Mouse (Mus musculus) hindbrain, embryonic 13.5 days (tissue): Measurements from ENCODE around the gene Wsb2. TPM values are rescaled to one million over a fixed set of nuclear protein-coding genes. Genes with fewer than 3 reads are reported as not detected.

Experiments used
- polyA plus RNA-seq: library from polyadenylated mRNA; unstranded; fragments of >200 nt; fragmentation: Nextera tagmentation; extraction: Ambion mirVana; gene quantifications from 2 replicates; pipeline ENCODE4 v1.2.1, GENCODE M21; 2015

The Wsb2 gene
- polyA plus RNA-seq, 1 experiment from 2014 or later = 194 TPM

Other genes starting within 250 kb of the Wsb2 start
- gene Suds3, start 241.2 kb upstream of the Wsb2 start, polyA plus RNA-seq = 83.2 and 90.5 TPM in 2 replicates
- 47.0 and 50.0 TPM in 2 replicates for gene Taok3, start 237.2 kb upstream of the Wsb2 start, polyA plus RNA-seq
- 1,027 and 1,043 TPM in 2 replicates for gene Pebp1, start 69.7 kb upstream of the Wsb2 start, polyA plus RNA-seq
- gene Vsig10, start 38.2 kb upstream of the Wsb2 start, polyA plus RNA-seq = 1.5 and 1.9 TPM in 2 replicates
- 33.7 and 37.5 TPM in 2 replicates for gene Rfc5, start 31.7 kb downstream of the Wsb2 start, polyA plus RNA-seq
- gene Ksr2, start 56.7 kb downstream of the Wsb2 start, polyA plus RNA-seq = 6.4 and 7.1 TPM in 2 replicates